Mouse (Mus musculus): ENCODE data around the gene 5730596B20Rik. TPM values are rescaled to one million over a fixed set of nuclear protein-coding genes. Genes with fewer than 3 reads are reported as not detected.

The 5730596B20Rik gene
- polyA plus RNA-seq, 1 experiment, result not detected

- no peak for TF ChIP-seq CTCF (IDR thresholded peaks at IDR 0.05; ENCODE audit: extremely low read depth, insufficient read depth, low read length)
- TF ChIP-seq POLR2A (IDR thresholded peaks at IDR 0.05; ENCODE audit: extremely low read depth, insufficient read depth, low read length), result no peak
- Histone ChIP-seq H3K4me1 (ENCODE audit: control insufficient read depth, insufficient read depth, low read length) (no peaks in the 10 kb centered on the region), H3K4me3 (ENCODE audit: insufficient read depth, low read length) (no peak within 1 kb of the TSS), H3K27ac (ENCODE audit: insufficient read depth, low read length) (no peak within 1 kb of the TSS)
These were observed 13.9 kb downstream of the 5730596B20Rik start, which contains the start of gene Hoxa4 for GRCm38 (mm10) chr6:52190906-52191810. Gene Hoxa4 (minus strand): TSS chr6:52191753.

DNA sequence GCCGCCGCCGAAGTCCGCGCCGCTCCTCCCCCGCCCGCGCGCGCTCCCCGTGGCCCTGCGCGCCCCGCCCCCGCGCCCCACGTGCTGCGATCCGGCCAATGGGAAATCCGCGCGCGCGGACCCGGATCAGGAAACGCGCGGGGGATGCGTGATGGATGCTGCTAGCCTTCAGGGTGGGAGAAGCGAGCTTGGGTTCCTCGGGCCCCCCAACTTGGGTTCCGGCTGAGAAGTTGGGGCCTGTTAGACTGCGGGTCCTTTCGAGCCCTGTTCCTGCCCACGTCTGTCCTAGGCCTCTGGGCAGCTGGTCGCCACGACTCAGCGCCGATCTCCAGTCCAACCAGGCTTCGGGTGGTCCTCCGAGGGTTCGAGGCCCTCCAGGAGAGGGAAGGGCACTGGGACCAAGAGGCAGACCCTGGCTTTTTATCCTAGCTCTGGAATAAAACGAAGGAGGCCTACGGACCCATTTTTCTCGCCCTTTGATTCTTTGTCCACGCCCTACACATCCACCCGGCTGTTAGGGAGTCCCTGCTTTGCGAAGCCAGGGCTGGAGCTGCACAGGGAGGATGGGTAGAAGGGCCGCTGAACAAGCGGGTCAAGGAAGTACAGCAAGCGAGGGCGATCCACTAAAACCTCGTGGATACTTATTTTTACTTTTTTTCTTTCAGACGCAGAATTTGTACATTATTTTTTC is 14.7 kb downstream of the 5730596B20Rik start:
- H3K4me1 ChIP-seq (ENCODE audit: control insufficient read depth, insufficient read depth, low read length), result no peaks in the 10 kb centered on the region
- TF ChIP-seq CTCF (IDR thresholded peaks at IDR 0.05; ENCODE audit: extremely low read depth, insufficient read depth, low read length) (no peak), POLR2A (IDR thresholded peaks at IDR 0.05; ENCODE audit: extremely low read depth, insufficient read depth, low read length) (no peak)
- no peak overlapping the region for H3K27ac ChIP-seq (ENCODE audit: insufficient read depth, low read length)
- H3K4me3 ChIP-seq (ENCODE audit: insufficient read depth, low read length), result no peak overlapping the region

DNA sequence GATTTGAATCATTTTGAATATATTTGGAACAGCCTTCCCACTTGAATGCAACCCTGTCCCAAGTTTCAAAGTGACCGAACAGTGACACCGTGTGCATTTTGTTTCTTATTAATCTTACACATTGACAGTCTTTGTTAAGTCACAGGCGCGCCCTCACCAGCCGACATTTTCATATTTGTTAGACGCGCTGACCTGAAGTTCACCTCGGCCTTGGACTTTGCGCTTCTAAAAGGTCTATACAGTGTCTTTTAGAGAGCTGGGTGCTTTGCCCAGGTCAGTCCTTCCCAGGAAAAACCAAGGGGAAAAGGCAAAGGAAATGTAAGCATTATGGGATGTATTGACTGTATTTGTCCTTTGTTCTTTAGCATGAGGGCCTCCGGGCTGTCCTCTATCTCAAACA is 17.4 kb downstream of the 5730596B20Rik start:
- Histone ChIP-seq H3K4me3 (ENCODE audit: insufficient read depth, low read length) (no peak overlapping the region), H3K27ac (ENCODE audit: insufficient read depth, low read length) (no peak overlapping the region), H3K4me1 (ENCODE audit: control insufficient read depth, insufficient read depth, low read length) (no peaks in the 10 kb centered on the region)
- TF ChIP-seq CTCF (IDR thresholded peaks at IDR 0.05; ENCODE audit: extremely low read depth, insufficient read depth, low read length) (no peak), POLR2A (IDR thresholded peaks at IDR 0.05; ENCODE audit: extremely low read depth, insufficient read depth, low read length) (no peak)

GRCm38 (mm10) chr6:52196811-52197210 is 19.5 kb downstream of the 5730596B20Rik start:
- TF ChIP-seq POLR2A (IDR thresholded peaks at IDR 0.05; ENCODE audit: extremely low read depth, insufficient read depth, low read length) (no peak), CTCF (IDR thresholded peaks at IDR 0.05; ENCODE audit: extremely low read depth, insufficient read depth, low read length) (no peak)
- Histone ChIP-seq H3K4me1 (ENCODE audit: control insufficient read depth, insufficient read depth, low read length) (no peaks in the 10 kb centered on the region), H3K4me3 (ENCODE audit: insufficient read depth, low read length) (no peak overlapping the region), H3K27ac (ENCODE audit: insufficient read depth, low read length) (no peak overlapping the region)

- Histone ChIP-seq H3K4me3 (ENCODE audit: insufficient read depth, low read length) (no peak overlapping the region), H3K27ac (ENCODE audit: insufficient read depth, low read length) (no peak overlapping the region), H3K4me1 (ENCODE audit: control insufficient read depth, insufficient read depth, low read length) (no peaks in the 10 kb centered on the region)
- TF ChIP-seq POLR2A (IDR thresholded peaks at IDR 0.05; ENCODE audit: extremely low read depth, insufficient read depth, low read length) (no peak), CTCF (IDR thresholded peaks at IDR 0.05; ENCODE audit: extremely low read depth, insufficient read depth, low read length) (peak; percentile 46; the same call in 1 of the 2 replicates)
These were observed 20.0 kb downstream of the 5730596B20Rik start for GRCm38 (mm10) chr6:52197271-52197670.

DNA sequence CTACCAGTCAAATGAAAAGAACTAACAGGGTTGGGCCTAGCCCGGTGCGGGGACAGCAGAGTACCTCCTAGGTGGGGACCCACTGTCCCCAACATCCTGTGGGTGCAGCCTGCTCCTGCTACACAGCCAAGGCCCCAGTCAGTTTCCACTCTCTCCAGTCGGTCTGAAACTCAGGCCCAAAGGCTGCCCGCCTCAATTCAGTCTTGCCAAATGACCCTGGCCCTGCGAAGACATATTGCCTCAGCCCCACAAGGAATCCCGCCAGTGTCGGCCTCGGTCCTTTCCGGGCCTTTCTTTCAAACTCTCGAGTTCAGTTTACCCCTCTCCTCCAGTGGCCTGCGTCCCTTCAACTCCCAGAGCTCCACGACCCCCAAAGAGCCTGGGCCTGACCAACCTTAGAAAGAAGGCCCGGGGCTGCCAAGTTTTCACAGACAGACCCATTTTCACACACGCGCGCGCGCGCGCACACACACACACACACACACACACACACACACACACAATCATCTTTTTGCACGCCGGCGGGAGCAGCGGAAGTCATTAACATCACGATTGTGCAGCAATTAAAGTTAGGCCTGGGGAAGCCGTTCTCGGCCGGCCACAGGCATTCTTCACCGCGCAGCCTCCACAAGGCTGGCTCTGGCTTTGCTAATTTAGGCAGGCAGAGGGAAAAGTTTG is 22.9 kb downstream of the 5730596B20Rik start:
- Histone ChIP-seq H3K4me3 (ENCODE audit: insufficient read depth, low read length) (no peak overlapping the region), H3K27ac (ENCODE audit: insufficient read depth, low read length) (no peak overlapping the region)
- TF ChIP-seq POLR2A (IDR thresholded peaks at IDR 0.05; ENCODE audit: extremely low read depth, insufficient read depth, low read length) (no peak), CTCF (IDR thresholded peaks at IDR 0.05; ENCODE audit: extremely low read depth, insufficient read depth, low read length) (no peak)

GRCm38 (mm10) chr6:52200751-52201250 is 23.5 kb downstream of the 5730596B20Rik start:
- Histone ChIP-seq H3K4me1 (ENCODE audit: control insufficient read depth, insufficient read depth, low read length) (no peaks in the 10 kb centered on the region), H3K27ac (ENCODE audit: insufficient read depth, low read length) (no peak overlapping the region), H3K4me3 (ENCODE audit: insufficient read depth, low read length) (no peak overlapping the region)
- TF ChIP-seq CTCF (IDR thresholded peaks at IDR 0.05; ENCODE audit: extremely low read depth, insufficient read depth, low read length) (no peak), POLR2A (IDR thresholded peaks at IDR 0.05; ENCODE audit: extremely low read depth, insufficient read depth, low read length) (no peak)

More for the DNA sequence above, 22.9 kb downstream of the 5730596B20Rik start:
- no peaks in the 10 kb centered on the region for H3K4me1 ChIP-seq (ENCODE audit: control insufficient read depth, insufficient read depth, low read length)

DNA sequence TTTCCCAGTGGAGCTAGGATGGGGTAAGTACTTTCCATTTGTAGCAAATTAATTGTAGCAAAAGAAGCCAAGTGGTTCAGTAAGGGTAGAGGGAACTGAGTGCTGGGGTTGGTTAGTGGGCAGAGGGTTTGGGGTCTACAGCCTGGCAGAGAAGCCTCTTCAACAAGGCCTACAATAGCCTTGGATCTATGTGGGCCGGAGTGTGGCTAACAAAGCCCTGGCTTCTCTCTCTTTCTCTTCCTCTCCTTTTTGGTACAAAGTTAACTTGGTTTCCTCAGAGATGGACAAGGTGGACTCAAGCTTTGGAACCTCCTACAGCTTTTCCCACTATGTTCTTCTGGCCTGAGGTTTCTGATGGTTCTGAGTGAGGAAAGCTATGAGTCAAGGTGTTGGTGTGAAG is 24.0 kb downstream of the 5730596B20Rik start:
- TF ChIP-seq CTCF (IDR thresholded peaks at IDR 0.05; ENCODE audit: extremely low read depth, insufficient read depth, low read length) (no peak), POLR2A (IDR thresholded peaks at IDR 0.05; ENCODE audit: extremely low read depth, insufficient read depth, low read length) (no peak)
- H3K4me1 ChIP-seq (ENCODE audit: control insufficient read depth, insufficient read depth, low read length), result no peaks in the 10 kb centered on the region
- H3K27ac ChIP-seq (ENCODE audit: insufficient read depth, low read length), result no peak overlapping the region
- H3K4me3 ChIP-seq (ENCODE audit: insufficient read depth, low read length), result no peak overlapping the region

Data from cortical plate, adult 2 months (tissue).